Mouse (Mus musculus) liver, postnatal 0 days (tissue): ENCODE data around the gene Krt7.

Experiments used
- CTCF ChIP-seq: sonication (generic); IDR thresholded peaks from 2 replicates; pipeline ENCODE4 v1.5.1; 2016; ENCODE audit warnings: antibody characterized with exemption, low read depth
- EP300 ChIP-seq: IDR thresholded peaks from 2 replicates; pipeline ENCODE4 v1.6.1; 2016; ENCODE audit warnings: antibody characterized with exemption, low read depth, mild to moderate bottlenecking

DNA sequence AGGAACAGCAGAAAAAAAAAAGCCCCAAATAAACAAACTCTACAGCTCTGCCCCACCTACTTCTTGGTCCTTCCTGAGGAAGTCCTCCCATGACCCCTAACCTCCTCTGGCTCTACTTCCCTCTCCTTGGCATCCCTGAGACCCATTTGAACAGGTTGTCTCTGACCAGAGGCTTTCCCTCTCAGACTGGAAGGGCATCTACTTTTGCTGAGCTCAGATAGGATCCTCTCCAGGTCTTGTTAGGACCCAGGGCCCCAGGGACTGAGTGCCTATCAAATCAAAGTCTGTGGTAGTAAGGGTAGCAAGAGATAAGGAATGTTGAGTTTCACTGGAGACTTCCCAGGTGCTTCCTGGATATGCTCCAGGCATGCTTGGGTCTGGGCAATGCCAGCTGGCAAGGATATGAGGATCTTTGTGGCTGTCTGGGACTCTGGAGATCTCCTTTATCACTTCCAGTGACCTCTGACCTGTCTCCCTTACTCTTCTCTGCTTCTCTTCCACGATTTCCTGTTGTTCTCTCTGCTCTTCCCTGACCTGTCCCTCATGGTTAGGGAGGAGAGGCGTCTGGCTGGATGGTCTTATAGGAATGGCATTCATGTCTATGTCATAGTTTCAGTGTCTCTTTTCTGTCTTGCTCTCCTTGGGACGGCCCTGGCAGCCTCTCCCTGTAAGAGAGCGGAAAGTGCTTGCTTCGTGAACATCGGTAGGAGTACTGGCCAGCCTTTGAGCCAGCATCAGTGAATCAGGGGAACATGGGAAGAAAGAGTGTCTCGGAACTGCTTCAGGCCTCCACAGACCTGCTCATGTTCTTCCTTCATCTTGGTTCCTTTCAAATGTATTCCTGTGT is 38.5 kb upstream of the Krt7 start:
- no peak for TF ChIP-seq CTCF
- TF ChIP-seq EP300 = no peak
